Mouse (Mus musculus): ENCODE measurements around the gene Gm3839.

DNA sequence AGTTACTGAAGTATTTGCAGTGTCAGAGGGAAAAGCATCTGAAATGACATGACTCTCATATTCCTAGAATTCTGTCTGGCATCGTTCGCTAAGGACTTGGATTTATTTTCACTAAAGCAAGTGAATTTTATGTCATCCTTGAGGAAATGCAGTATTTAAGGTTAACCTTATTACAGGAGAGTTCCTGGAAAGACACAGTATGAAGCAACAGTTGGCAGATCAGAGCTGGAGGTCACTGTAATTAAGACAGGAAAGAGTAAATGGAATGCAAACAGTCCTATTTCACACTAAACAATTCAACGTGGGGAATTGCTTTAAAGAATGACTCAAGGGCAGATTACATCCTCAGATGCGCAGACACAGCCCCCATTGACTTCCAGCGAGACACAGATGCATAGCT, 112.0 kb downstream of the Gm3839 start:
- TF ChIP-seq CTCF (IDR thresholded peaks at IDR 0.05; ENCODE audit: extremely low read depth, insufficient read depth, low read length) (no peak), POLR2A (IDR thresholded peaks at IDR 0.05; ENCODE audit: extremely low read depth, insufficient read depth, low read length) (no peak)
